Mouse (Mus musculus) liver, embryonic 13.5 days (tissue): Measurements from ENCODE around the gene Ubqln4. TPM values are rescaled to one million over a fixed set of nuclear protein-coding genes. Genes with fewer than 3 reads are reported as not detected.

ENCODE experiments used
- ATAC-seq: fragments of 200-750 bp; cut with Nextera tagmentation; 2 replicates; pipeline ENCODE4 v1.8.0; 2017; ENCODE audit warnings: low read depth, mild to moderate bottlenecking, moderate number of reproducible peaks, moderate library complexity
- DNase-seq: peaks from one replicate; pipeline ENCODE4 v3.0.0; 2022
- H3K27ac ChIP-seq: fragments of 300-500 bp; sonication (generic); 2 replicates; pipeline ENCODE4 v1.5.1; 2015; ENCODE audit warnings: moderate library complexity, mild to moderate bottlenecking, inconsistent platforms
- H3K27me3 ChIP-seq: fragments of 300-500 bp; sonication (generic); 2 replicates; pipeline ENCODE4 v1.6.1; 2015; ENCODE audit warnings: mild to moderate bottlenecking, inconsistent platforms
- H3K36me3 ChIP-seq: fragments of 300-500 bp; sonication (generic); 2 replicates; pipeline ENCODE4 v1.6.1; 2015; ENCODE audit warnings: mild to moderate bottlenecking, inconsistent platforms
- H3K4me1 ChIP-seq: fragments of 300-500 bp; sonication (generic); replicated peaks from 2 replicates; pipeline ENCODE4 v1.6.1; 2015; ENCODE audit warnings: inconsistent platforms
- H3K4me2 ChIP-seq: fragments of 300-500 bp; sonication (generic); 2 replicates; pipeline ENCODE4 v1.6.1; 2015; ENCODE audit warnings: inconsistent platforms, mild to moderate bottlenecking, moderate library complexity
- H3K4me3 ChIP-seq: fragments of 300-500 bp; sonication (generic); replicated peaks from 2 replicates; pipeline ENCODE4 v1.5.1; 2015; ENCODE audit warnings: mild to moderate bottlenecking, inconsistent platforms
- H3K9ac ChIP-seq: fragments of 300-500 bp; sonication (generic); 2 replicates; pipeline ENCODE4 v1.6.1; 2015; ENCODE audit warnings: mild to moderate bottlenecking, inconsistent platforms
- H3K9me3 ChIP-seq: fragments of 300-500 bp; sonication (generic); replicated peaks from 2 replicates; pipeline ENCODE4 v1.6.1; 2016; ENCODE audit warnings: inconsistent platforms
- WGBS: fragments of 180-500 bp; shearing (Covaris S2); methylation state at CpG from one replicate; pipeline ENCODE4 v1.1.7; 2015; ENCODE audit not compliant: insufficient replicate concordance; 5-methylcytosine and 5-hydroxymethylcytosine counted together
- polyA plus RNA-seq: library from polyadenylated mRNA; unstranded; fragments of >200 nt; fragmentation: Nextera tagmentation; extraction: Ambion mirVana; gene quantifications from 2 replicates; pipeline ENCODE4 v1.2.1, GENCODE M21; 2015

The Ubqln4 gene
- polyA plus RNA-seq, 1 experiment from 2014 or later, result 20.7 TPM

DNA sequence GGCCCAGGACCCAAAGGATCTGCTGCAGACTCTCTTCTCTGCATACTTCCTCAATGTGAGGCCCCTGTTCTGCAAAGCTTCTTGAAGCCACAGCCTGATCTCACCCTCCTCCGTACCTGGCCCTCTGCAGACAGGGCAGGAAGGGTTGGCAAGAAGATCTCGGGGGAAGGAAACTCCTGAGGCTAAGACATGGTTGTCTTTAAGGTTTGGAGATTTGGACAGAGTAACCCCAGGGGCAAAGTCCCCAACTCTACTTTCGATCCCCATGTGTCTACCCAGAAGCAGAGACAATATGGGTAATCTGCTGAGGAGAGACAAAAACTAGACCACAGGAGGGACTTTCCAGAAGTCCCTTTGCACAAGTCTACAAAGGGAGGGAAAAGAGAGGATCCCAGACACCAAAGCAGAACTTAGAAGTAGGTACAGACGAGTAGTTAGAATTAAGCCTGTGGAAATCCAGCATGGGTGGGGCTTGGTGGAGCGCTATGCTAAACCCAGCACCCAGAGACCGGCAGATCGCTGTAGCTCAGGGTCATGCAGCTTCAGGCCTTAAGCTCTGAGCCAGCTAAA, 39.9 kb upstream of the Ubqln4 start:
- no peak for DNase-seq
- no peak overlapping the region for H3K4me2 ChIP-seq
- no peak for ATAC-seq
- H3K27me3 ChIP-seq, result 0 out of 2 replicates have a peak, but pooled peaks cover 7% of the 10 kb centered on the region
- H3K4me1 ChIP-seq, result peaks cover 60% of the 10 kb centered on the region
- WGBS, result 38% methylated on average over 7 of the region's 7 CpGs
- no peak overlapping the region for H3K4me3 ChIP-seq
- H3K36me3 ChIP-seq, result no peaks in the 10 kb centered on the region
- H3K27ac ChIP-seq, result no peak overlapping the region
- H3K9ac ChIP-seq, result no peak overlapping the region
- H3K9me3 ChIP-seq, result no peaks in the 10 kb centered on the region

DNA sequence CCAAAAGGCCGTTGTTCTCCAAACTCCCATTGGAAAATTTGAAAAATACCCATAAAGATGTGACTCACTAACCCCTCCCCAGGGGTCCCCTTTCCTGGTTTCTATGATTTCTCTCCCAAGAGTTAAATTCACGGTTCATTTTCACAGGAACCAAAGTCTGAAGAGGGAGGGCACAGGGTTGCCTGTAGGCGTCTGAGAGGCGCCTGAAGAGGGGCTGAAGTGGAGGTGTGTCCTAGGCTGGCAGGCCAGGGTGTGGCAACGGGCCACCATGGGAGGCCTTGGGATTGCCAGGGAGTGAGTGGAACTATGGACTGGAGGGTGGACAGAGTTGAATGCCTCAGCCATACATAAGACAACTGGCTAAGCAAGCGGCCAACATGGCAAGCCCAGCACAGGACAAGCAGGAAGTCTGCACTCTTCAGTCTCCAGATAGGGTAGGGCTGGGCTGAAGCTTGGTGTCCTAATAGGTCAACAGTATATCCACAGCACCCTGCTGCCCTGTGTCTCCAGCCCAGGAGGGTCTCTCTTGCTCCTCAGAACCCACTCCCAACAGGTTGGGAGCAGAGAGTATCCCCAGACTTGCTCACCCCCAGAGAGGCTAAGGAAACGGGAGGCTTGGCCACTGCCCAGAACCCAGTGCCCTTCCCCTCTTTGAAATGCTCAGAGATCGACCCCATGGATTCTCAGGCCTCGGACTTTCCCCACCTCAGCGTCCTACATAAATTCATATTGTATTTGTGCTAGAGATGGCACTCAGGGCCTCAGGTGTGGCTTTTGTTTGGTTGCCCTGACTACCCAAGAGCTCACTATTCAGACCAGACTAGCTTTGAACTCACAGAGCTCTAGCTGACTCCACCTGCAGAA, 39.1 kb upstream of the Ubqln4 start:
- H3K4me1 ChIP-seq, result peaks cover 54% of the 10 kb centered on the region
- H3K9ac ChIP-seq, result no peak overlapping the region
- H3K27ac ChIP-seq, result no peak overlapping the region
- H3K4me2 ChIP-seq, result no peak overlapping the region
- WGBS, result 51% methylated on average over 10 of the region's 10 CpGs
- H3K36me3 ChIP-seq, result no peaks in the 10 kb centered on the region
- no peak for ATAC-seq
- no peak for DNase-seq
- H3K9me3 ChIP-seq, result no peaks in the 10 kb centered on the region
- no peak overlapping the region for H3K4me3 ChIP-seq
- 0 out of 2 replicates have a peak, but pooled peaks cover 7% of the 10 kb centered on the region for H3K27me3 ChIP-seq

DNA sequence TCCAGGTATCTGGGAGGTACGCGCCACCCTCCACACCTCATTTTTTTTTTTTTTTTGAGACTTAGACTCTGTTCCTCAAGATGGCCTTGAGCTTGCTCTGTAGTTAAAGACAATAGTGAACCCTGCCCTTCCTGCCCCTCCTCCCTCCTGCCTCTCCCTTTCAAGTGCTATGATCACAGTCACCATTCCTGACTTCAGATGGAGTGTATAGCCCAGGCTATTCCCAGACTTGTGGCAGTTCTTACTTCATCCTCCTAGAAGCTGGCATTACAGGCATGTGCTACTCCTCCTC, 38.5 kb upstream of the Ubqln4 start:
- H3K4me3 ChIP-seq, result no peak overlapping the region
- H3K4me2 ChIP-seq, result no peak overlapping the region
- ATAC-seq (no peak), DNase-seq (no peak)
- H3K9me3 ChIP-seq, result no peaks in the 10 kb centered on the region
- H3K27me3 ChIP-seq, result 0 out of 2 replicates have a peak, but pooled peaks cover 7% of the 10 kb centered on the region
- 86% methylated on average over 2 of the region's 2 CpGs for WGBS
- no peaks in the 10 kb centered on the region for H3K36me3 ChIP-seq
- H3K4me1 ChIP-seq, result peaks cover 49% of the 10 kb centered on the region
- no peak overlapping the region for H3K27ac ChIP-seq
- no peak overlapping the region for H3K9ac ChIP-seq

DNA sequence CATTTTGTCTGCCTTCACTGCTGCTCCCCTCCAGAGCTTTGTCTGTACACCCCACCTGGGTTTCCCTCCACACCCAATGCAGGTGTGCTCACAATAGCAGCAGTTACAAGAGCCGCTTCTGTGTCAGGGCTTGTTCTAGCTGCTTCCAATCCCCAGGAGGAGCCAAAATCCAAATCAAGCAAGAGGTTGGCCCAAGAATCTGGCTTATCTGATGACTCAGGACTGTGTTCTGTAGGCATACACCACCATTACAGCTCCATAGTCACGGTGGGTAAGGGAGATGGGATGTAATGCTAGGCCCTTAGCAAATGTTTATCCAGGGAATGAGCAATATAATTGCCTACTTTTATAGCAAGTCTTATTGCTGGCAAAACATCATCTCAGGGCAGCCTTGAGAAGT, 37.2 kb upstream of the Ubqln4 start:
- DNase-seq, result no peak
- Histone ChIP-seq H3K27ac (no peak overlapping the region), H3K9me3 (no peaks in the 10 kb centered on the region)

DNA sequence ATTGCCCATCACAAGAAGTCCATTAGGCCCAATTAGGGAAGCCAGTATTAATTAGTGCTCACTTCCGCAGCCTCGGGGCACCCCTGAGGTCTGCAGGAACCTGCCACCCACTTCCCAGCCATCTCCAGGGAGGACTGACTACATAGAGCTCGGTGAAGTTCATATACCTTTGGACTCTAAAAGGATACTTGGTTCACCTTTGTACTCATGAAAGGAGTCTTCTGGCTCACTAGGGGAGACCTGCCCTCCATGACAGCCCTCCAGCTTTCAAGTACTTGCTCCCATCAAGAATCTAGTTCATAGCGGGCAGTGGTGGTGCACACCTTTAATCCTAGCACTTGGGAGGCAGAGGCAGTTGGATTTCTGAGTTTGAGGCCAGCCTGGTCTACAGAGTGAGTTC, 35.1 kb upstream of the Ubqln4 start:
- no peaks in the 10 kb centered on the region for H3K36me3 ChIP-seq
- no peaks in the 10 kb centered on the region for H3K9me3 ChIP-seq
- H3K4me1 ChIP-seq, result peaks cover 15% of the 10 kb centered on the region
- no peak overlapping the region for H3K27ac ChIP-seq
- no peak for ATAC-seq
- 74% methylated on average over 4 of the region's 4 CpGs for WGBS
- H3K4me3 ChIP-seq, result no peak overlapping the region
- no peak overlapping the region for H3K9ac ChIP-seq
- H3K27me3 ChIP-seq, result 0 out of 2 replicates have a peak, but pooled peaks cover 7% of the 10 kb centered on the region
- DNase-seq, result no peak
- no peak overlapping the region for H3K4me2 ChIP-seq

More for the DNA sequence above, 37.2 kb upstream of the Ubqln4 start:
- no peak for ATAC-seq
- 60% methylated on average over 2 of the region's 2 CpGs for WGBS
- H3K27me3 ChIP-seq, result 0 out of 2 replicates have a peak, but pooled peaks cover 7% of the 10 kb centered on the region
- H3K4me3 ChIP-seq, result no peak overlapping the region
- no peaks in the 10 kb centered on the region for H3K36me3 ChIP-seq
- no peak overlapping the region for H3K4me2 ChIP-seq
- no peak overlapping the region for H3K9ac ChIP-seq
- H3K4me1 ChIP-seq, result peaks cover 35% of the 10 kb centered on the region

DNA sequence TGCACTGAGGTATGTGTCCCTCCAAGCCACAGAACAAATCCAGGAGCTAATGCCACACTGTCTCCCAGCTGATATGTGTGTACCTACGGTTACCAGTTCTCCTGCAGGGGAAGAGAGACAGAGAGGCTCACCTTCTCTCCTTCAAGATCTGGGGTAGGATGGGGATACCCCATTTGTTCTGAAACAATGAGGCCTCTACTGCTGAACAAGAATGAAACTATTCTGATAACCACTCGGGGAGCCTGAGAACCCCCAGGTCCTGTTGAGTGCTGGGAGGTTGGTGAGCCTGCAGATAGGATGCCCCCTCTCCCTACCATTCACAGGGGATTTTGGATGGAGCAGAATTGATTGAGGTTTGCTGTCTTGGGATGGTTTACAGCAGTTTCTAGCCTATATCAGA, 33.5 kb upstream of the Ubqln4 start:
- DNase-seq, result no peak
- no peaks in the 10 kb centered on the region for H3K4me1 ChIP-seq
- no peak for ATAC-seq
- no peak overlapping the region for H3K9ac ChIP-seq
- WGBS, result 68% methylated on average over 2 of the region's 2 CpGs
- 0 out of 2 replicates have a peak, but pooled peaks cover 7% of the 10 kb centered on the region for H3K27me3 ChIP-seq
- H3K4me3 ChIP-seq, result no peak overlapping the region
- no peak overlapping the region for H3K27ac ChIP-seq
- no peaks in the 10 kb centered on the region for H3K36me3 ChIP-seq
- no peaks in the 10 kb centered on the region for H3K9me3 ChIP-seq
- no peak overlapping the region for H3K4me2 ChIP-seq

DNA sequence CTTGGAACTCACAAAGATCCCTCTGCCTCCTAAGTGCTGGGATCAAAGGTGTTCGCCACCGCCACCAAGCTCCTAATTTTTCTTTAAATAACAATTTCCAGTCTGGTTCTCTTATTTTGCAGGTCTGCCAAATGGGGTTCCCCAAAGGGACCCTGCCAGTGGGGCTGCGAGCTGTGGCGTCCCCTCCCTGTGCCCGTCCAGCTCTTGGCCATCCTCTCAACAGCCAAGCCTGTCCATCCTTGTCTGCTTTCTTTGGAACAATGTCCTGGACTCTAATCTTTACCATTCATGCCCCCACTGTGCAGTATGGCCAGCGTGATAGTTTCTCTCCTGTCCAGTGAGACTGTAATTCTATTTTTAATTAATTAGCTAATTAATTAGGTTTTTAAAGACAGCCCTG, 32.4 kb upstream of the Ubqln4 start:
- Histone ChIP-seq H3K36me3 (no peaks in the 10 kb centered on the region), H3K9ac (no peak overlapping the region), H3K27ac (no peak overlapping the region), H3K4me1 (peaks cover 3% of the 10 kb centered on the region; the same call in 1 of the 2 replicates), H3K4me2 (no peak overlapping the region), H3K9me3 (no peaks in the 10 kb centered on the region), H3K4me3 (no peak overlapping the region), H3K27me3 (0 out of 2 replicates have a peak, but pooled peaks cover 6% of the 10 kb centered on the region)
- no peak for ATAC-seq
- 76% methylated on average over 6 of the region's 6 CpGs for WGBS
- DNase-seq, result no peak

DNA sequence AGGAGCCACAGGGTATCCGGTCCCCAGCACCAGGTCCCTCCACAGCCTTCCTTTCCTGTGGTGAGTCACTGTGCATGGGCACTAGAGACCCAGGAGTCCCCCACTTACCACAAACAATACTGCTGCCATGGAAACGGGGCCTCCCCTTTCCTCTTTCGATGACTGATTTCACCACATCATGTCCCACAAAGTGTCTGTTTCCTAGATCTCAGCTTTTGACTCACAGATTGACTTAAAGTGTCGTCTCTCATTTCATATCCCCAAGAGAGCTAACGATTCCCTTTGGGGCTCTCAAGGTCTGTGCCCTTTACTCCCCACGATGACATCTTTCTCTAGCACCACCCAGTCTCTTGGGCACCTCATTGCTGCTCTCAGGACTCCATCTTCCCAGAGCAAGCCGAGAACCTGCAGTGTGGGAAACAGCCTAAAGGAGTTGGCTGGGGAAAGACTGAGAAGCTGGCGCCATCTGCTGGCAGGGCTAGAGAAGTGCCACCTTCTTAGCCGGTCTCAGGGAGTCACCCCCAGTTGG, 31.7 kb upstream of the Ubqln4 start:
- 9% methylated on average over 9 of the region's 9 CpGs for WGBS
- H3K9ac ChIP-seq, result no peak overlapping the region
- ATAC-seq, result peak; percentile 53

DNA sequence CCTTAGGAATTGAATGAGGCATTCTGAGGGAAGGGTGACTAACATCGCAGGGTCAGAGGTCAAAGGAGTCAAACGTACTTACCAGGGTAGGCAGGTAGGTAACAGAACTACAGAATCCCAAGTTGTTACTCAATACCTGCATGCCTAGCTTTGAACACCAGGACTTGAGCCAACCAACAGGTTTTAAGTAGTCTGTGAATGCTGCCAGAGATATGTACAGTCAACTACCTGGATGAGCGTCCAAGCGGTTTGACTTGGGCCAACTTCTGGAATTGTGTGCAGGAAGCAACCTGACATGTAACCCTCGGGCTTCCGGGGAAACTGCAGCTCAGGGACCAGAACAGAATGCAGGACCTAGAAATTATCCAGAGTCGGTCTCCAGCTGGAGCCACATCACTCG, 30.5 kb upstream of the Ubqln4 start:
- Histone ChIP-seq H3K4me2 (no peak overlapping the region), H3K27ac (no peak overlapping the region), H3K27me3 (no peaks in the 10 kb centered on the region), H3K9ac (no peak overlapping the region), H3K36me3 (no peaks in the 10 kb centered on the region), H3K9me3 (no peaks in the 10 kb centered on the region), H3K4me3 (no peak overlapping the region), H3K4me1 (peaks cover 19% of the 10 kb centered on the region)
- no peak for ATAC-seq
- no peak for DNase-seq
- WGBS, result 75% methylated on average over 8 of the region's 8 CpGs

More for the DNA sequence above, 31.7 kb upstream of the Ubqln4 start:
- no peaks in the 10 kb centered on the region for H3K36me3 ChIP-seq
- 0 out of 2 replicates have a peak, but pooled peaks cover 2% of the 10 kb centered on the region for H3K27me3 ChIP-seq
- no peaks in the 10 kb centered on the region for H3K9me3 ChIP-seq
- peaks cover 9% of the 10 kb centered on the region; the same call in 1 of the 2 replicates for H3K4me1 ChIP-seq
- DNase-seq, result peak; percentile 60
- H3K4me3 ChIP-seq, result no peak overlapping the region
- no peak overlapping the region for H3K27ac ChIP-seq
- no peak overlapping the region for H3K4me2 ChIP-seq

DNA sequence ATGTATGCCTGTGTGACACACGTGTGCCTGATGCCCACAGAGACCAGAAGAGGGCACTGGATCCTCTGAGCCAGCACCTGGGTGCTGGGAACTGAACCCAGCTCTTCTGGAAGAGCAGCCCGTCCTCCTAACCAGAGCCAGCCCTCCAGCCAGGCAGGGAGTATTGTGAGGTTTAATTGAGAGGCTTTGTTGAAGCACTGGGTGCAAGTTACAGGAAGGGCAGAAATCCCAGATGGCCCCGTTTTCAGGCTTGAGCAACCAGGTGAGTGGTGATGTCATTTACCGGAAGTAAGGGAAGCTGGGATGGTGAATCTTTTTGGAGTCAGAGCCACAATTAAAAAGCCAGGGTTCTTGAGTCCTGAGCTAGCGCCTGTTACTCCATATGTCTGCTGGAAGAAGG, 28.5 kb upstream of the Ubqln4 start:
- whole genome bisulfite sequencing, result 69% methylated on average over 5 of the region's 5 CpGs
- Histone ChIP-seq H3K9me3 (no peaks in the 10 kb centered on the region), H3K4me1 (peaks cover 33% of the 10 kb centered on the region), H3K27ac (no peak overlapping the region), H3K36me3 (no peaks in the 10 kb centered on the region), H3K9ac (no peak overlapping the region), H3K27me3 (no peaks in the 10 kb centered on the region), H3K4me2 (no peak overlapping the region), H3K4me3 (no peak overlapping the region)
- ATAC-seq (no peak), DNase-seq (no peak)

DNA sequence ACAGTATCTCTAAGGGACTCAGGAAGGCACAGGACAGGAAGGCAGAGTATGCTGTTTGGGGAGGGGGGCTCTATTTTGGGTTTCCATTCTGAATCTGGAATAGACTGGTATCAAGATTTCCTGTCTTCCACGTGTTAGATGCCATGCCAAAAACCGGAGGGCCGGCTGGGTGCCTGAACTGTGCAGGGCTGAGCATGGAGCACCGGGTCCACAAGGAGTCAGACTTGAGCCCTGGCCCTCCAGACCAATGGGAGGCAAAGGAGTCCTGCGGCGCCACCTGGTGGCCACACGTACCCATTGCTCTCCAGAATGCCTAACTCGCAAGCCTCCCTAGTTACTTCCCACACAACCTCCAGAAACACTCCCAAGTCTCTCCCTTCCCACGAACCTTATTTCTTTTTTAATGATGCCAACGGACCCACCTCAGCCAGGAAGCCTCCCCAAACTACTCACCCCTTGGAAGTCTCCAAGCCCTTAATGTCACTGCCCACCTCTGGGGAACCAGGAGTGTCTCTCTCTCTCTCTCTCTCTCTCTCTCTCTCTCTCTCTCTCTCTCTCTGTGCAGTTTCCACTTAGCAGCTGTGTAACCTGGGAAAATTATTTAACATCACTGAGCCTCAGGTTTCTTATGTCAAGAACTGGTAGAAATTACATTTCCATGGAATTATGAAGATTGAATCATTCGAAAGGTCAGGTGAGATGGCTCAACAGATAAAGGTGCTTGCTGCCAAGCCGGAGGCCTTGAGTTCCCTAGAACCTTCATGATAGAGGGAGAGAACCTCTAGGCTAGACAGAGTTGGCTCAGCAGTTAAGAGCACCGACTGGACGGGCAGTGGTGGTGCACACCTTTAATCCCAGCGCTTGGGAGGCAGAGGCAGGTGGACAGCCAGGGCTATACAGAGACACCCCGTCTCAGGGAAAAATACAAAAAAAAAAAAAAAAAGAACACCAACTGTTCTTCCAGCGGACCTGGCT, 27.1 kb upstream of the Ubqln4 start:
- DNase-seq, result peak; percentile 81
- H3K9ac ChIP-seq, result no peak overlapping the region
- peak; percentile 74 for ATAC-seq
- WGBS, result 30% methylated on average over 17 of the region's 17 CpGs
- H3K4me1 ChIP-seq, result peaks cover 47% of the 10 kb centered on the region
- no peak overlapping the region for H3K4me3 ChIP-seq
- H3K9me3 ChIP-seq, result no peaks in the 10 kb centered on the region
- H3K36me3 ChIP-seq, result no peaks in the 10 kb centered on the region
- H3K4me2 ChIP-seq, result no peak overlapping the region
- H3K27ac ChIP-seq, result no peak overlapping the region
- no peaks in the 10 kb centered on the region for H3K27me3 ChIP-seq
